Mouse (Mus musculus): Measurements from ENCODE around the gene Ropn1l.

DNA sequence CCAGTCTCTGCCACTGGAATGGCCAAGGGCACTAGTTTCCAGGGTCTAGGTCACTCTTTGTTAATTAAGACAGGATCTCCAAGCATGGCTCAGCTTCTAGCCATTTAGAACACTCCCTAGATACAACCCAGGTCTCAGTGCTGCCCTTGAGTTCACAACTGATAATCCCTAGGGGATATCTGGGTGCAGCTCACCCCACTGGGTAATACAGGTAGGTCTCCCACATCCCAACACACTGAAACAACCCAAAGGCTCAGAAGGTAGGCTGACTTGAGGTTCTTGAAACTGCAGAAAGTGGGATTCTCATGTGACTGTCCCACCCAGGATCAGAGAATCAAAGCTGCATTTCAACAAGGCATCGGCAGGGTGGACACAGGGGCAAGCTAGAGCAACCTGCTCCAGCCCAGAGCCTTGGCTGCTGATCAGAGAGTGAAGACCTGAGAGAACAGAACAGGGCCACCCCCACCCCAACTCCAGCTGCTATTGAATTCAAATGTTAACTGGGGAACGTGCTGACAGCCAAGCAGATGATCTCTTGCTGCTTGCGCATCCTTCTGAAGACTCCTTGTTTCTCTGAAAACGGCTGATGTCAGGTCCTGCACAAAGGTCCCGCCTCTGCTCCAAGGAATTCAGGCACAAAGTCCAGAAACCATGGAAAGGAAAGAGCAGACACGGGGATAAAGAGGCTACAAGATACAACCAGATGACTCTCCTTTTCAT, 39.2 kb downstream of the Ropn1l start:
- TF ChIP-seq CEBPB (IDR thresholded peaks at IDR 0.05; ENCODE audit: insufficient read depth, poor library complexity, severe bottlenecking) (no peak), POLR2A (IDR thresholded peaks at IDR 0.05; ENCODE audit: insufficient read length, low read depth) (no peak), POLR2AphosphoS2 (IDR thresholded peaks at IDR 0.05; ENCODE audit: insufficient read length, low read depth) (no peak), MAX (IDR thresholded peaks at IDR 0.05; ENCODE audit: low read depth) (no peak), E2F4 (IDR thresholded peaks at IDR 0.05; ENCODE audit: insufficient read depth) (no peak), TCF12 (IDR thresholded peaks at IDR 0.05; ENCODE audit: insufficient read depth, poor library complexity, severe bottlenecking) (no peak), USF1 (IDR thresholded peaks at IDR 0.05; ENCODE audit: low read depth) (no peak)

Measured in myocyte (in vitro differentiated cells).